Comparison of ENCODE assay signal across 22 mouse cellular contexts in the genomic region with DNA sequence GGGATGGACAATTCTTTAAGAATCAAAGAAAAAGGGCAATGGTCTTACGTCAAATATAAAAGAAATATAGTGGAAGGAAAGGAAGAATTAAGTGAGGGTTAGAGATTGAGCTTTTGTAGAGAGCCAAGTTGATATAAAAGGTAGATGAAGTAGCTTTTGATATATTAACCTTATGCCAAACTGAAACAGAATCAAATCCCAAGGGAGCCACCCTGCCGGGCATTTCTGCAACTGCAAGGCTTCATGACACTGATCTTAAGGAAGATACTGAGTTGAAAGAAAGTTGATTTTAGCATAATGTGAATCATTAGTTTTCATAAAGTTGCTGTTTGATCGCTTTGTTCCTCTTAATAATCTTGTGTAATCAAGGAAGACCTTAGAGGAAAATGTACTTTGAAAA. TPM values are rescaled to one million over a fixed set of nuclear protein-coding genes. Genes with fewer than 3 reads are reported as not detected.
"Had no signal": no experiment of that assay in that cellular context is flagged by ENCODE, and none has a peak within 500 bp of the region (broad histone marks: within the 10 kb centered on the region; RNA-seq: fewer than 3 reads in every experiment).

No protein-coding gene starts in this region.

- H3K27me3 ChIP-seq: midbrain, embryonic 12.5 days; neural tube, embryonic 13.5 days; neural tube, embryonic 15.5 days; stomach, embryonic 15.5 days had no signal

- H3K9ac ChIP-seq: lung, embryonic 14.5 days; midbrain, embryonic 12.5 days; neural tube, embryonic 13.5 days; neural tube, embryonic 15.5 days; stomach, embryonic 15.5 days had no signal

- H3K4me2 ChIP-seq: lung, embryonic 14.5 days; midbrain, embryonic 12.5 days; neural tube, embryonic 13.5 days; neural tube, embryonic 15.5 days; stomach, embryonic 15.5 days had no signal

- H3K4me3 ChIP-seq: midbrain, embryonic 10.5 days; midbrain, embryonic 12.5 days; myocyte; neural tube, embryonic 13.5 days; neural tube, embryonic 15.5 days; stomach, embryonic 15.5 days had no signal

- H3K9me3 ChIP-seq: midbrain, embryonic 10.5 days; midbrain, embryonic 12.5 days; neural tube, embryonic 13.5 days; neural tube, embryonic 15.5 days; stomach, embryonic 15.5 days had no signal

- ATAC-seq: midbrain, embryonic 16.5 days had no signal

- H3K27ac ChIP-seq: midbrain, embryonic 10.5 days; midbrain, embryonic 12.5 days; neural tube, embryonic 13.5 days; neural tube, embryonic 15.5 days; stomach, embryonic 15.5 days had no signal

- H3K4me1 ChIP-seq: stomach, embryonic 15.5 days had no signal

- DNase-seq: lung, adult 18-20 months; lung, embryonic 14.5 days; lung, postnatal 10 days; lung, postnatal 4 days; midbrain, embryonic 14.5 days; retina, postnatal 1 day; right cerebral cortex, adult 18-20 months; right cerebral cortex, postnatal 25 days; right cerebral cortex, postnatal 4 days; spleen, adult 18-20 months; thymus, adult 2 months; thymus, postnatal 25 days; thymus, postnatal 4 days had no signal

RNA-seq across cellular contexts. Expression of a gene that starts 28.3 kb away (rescaled TPM):
- total RNA-seq: megakaryocyte, adult 5-6 weeks; megakaryocyte-erythroid progenitor cell, adult 5-6 weeks had no signal
- polyA plus RNA-seq: midbrain, embryonic 16.5 days; neural tube, embryonic 15.5 days had no signal
